Mouse (Mus musculus): ENCODE measurements at regions not wholly inside any gene's neighbourhood (a gene's known extent, or its start where the extent isn't known, plus 50 kb on each side); places are given as distances from the start of the nearest gene placed in this dataset.

DNA sequence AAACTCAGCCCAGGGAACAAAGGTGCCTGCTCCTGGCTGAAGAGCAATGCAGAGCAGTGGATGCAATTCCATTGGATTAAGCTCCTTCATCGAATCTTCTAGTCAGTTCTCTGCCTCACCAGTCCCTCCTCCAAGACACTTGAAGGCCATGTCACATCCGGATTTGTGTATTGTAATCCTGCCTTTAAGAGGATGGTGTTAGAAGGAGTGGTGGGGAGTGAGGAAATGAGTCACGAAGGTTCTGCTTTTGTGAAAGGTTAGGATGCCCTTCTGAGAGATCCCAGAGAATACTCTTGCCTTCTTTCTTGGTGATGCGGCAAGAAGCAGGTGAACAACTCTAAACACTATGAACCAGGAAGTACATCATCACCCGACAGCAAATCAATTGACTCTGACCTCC is 636.4 kb upstream of the Sall1 start:
- ATAC-seq (ENCODE audit: insufficient read depth) (no peak), DNase-seq (ENCODE audit: low read depth in 3 of 3, low spot score in 3 of 3) (no peak)
- Histone ChIP-seq H3K36me3 (replicated peaks; ENCODE audit: control insufficient read depth, insufficient read depth, low read depth) (no peaks in the 10 kb centered on the region), H3K4me1 (replicated peaks; ENCODE audit: control insufficient read depth in 2 of 2, insufficient read depth in 2 of 2, low read length in 1 of 2) (no peaks in the 10 kb centered on the region), H3K4me2 (ENCODE audit: low read depth) (no peak overlapping the region), H3K27ac (no peak overlapping the region), H3K9ac (replicated peaks) (no peak overlapping the region), H3K4me3 (ENCODE audit: insufficient read depth in 1 of 2, low read depth in 2 of 2, low read length in 2 of 2) (no peak overlapping the region), H3K27me3 (ENCODE audit: control insufficient read depth, insufficient read depth, low read length) (no peaks in the 10 kb centered on the region), H3K9me3 (ENCODE audit: control insufficient read depth, low read length) (no peaks in the 10 kb centered on the region)
- TF ChIP-seq EP300 (IDR thresholded peaks at IDR 0.05; ENCODE audit: low read depth): no peak
- TF ChIP-seq CTCF (IDR thresholded peaks at IDR 0.05; ENCODE audit: low read depth): no peak
- WGBS (ENCODE audit: insufficient replicate concordance): 49% methylated on average over 5 of the region's 5 CpGs

- Histone ChIP-seq H3K27ac (no peak overlapping the region), H3K9ac (replicated peaks) (no peak overlapping the region), H3K36me3 (replicated peaks; ENCODE audit: control insufficient read depth, insufficient read depth, low read depth) (no peaks in the 10 kb centered on the region), H3K27me3 (ENCODE audit: control insufficient read depth, insufficient read depth, low read length) (no peaks in the 10 kb centered on the region), H3K4me2 (ENCODE audit: low read depth) (no peak overlapping the region), H3K9me3 (ENCODE audit: control insufficient read depth, low read length) (no peaks in the 10 kb centered on the region), H3K4me1 (replicated peaks; ENCODE audit: control insufficient read depth in 2 of 2, insufficient read depth in 2 of 2, low read length in 1 of 2) (no peaks in the 10 kb centered on the region), H3K4me3 (ENCODE audit: insufficient read depth in 1 of 2, low read depth in 2 of 2, low read length in 2 of 2) (no peak overlapping the region)
- DNase-seq (ENCODE audit: low read depth in 3 of 3, low spot score in 3 of 3): no peak
- TF ChIP-seq CTCF (IDR thresholded peaks at IDR 0.05; ENCODE audit: low read depth) (no peak), EP300 (IDR thresholded peaks at IDR 0.05; ENCODE audit: low read depth) (no peak)
- 72% methylated on average over 4 of the region's 4 CpGs for WGBS (ENCODE audit: insufficient replicate concordance)
- ATAC-seq (ENCODE audit: insufficient read depth): no peak
Observed at GRCm38 (mm10) chr8:89679551-89679950, 635.6 kb upstream of the Sall1 start.

GRCm38 (mm10) chr8:89677266-89677665 is 633.3 kb upstream of the Sall1 start:
- H3K27ac ChIP-seq: no peak overlapping the region
- H3K27me3 ChIP-seq (ENCODE audit: control insufficient read depth, insufficient read depth, low read length): no peaks in the 10 kb centered on the region
- no peak overlapping the region for H3K4me3 ChIP-seq (ENCODE audit: insufficient read depth in 1 of 2, low read depth in 2 of 2, low read length in 2 of 2)
- H3K9ac ChIP-seq (replicated peaks): no peak overlapping the region
- H3K4me2 ChIP-seq (ENCODE audit: low read depth): no peak overlapping the region
- H3K36me3 ChIP-seq (replicated peaks; ENCODE audit: control insufficient read depth, insufficient read depth, low read depth): no peaks in the 10 kb centered on the region
- WGBS (ENCODE audit: insufficient replicate concordance): 69% methylated on average over 5 of the region's 5 CpGs
- TF ChIP-seq CTCF (IDR thresholded peaks at IDR 0.05; ENCODE audit: low read depth) (no peak), EP300 (IDR thresholded peaks at IDR 0.05; ENCODE audit: low read depth) (no peak)
- H3K4me1 ChIP-seq (replicated peaks; ENCODE audit: control insufficient read depth in 2 of 2, insufficient read depth in 2 of 2, low read length in 1 of 2): no peaks in the 10 kb centered on the region
- ATAC-seq (ENCODE audit: insufficient read depth): no peak
- no peak for DNase-seq (ENCODE audit: low read depth in 3 of 3, low spot score in 3 of 3)
- H3K9me3 ChIP-seq (ENCODE audit: control insufficient read depth, low read length): no peaks in the 10 kb centered on the region

- Histone ChIP-seq H3K9me3 (ENCODE audit: control insufficient read depth, low read length) (no peaks in the 10 kb centered on the region), H3K4me2 (ENCODE audit: low read depth) (no peak overlapping the region), H3K9ac (replicated peaks) (no peak overlapping the region), H3K27me3 (ENCODE audit: control insufficient read depth, insufficient read depth, low read length) (no peaks in the 10 kb centered on the region), H3K4me3 (ENCODE audit: insufficient read depth in 1 of 2, low read depth in 2 of 2, low read length in 2 of 2) (no peak overlapping the region), H3K27ac (no peak overlapping the region), H3K36me3 (replicated peaks; ENCODE audit: control insufficient read depth, insufficient read depth, low read depth) (no peaks in the 10 kb centered on the region), H3K4me1 (replicated peaks; ENCODE audit: control insufficient read depth in 2 of 2, insufficient read depth in 2 of 2, low read length in 1 of 2) (no peaks in the 10 kb centered on the region)
- WGBS (ENCODE audit: insufficient replicate concordance): 70% methylated on average over 4 of the region's 4 CpGs
- no peak for TF ChIP-seq EP300 (IDR thresholded peaks at IDR 0.05; ENCODE audit: low read depth)
- TF ChIP-seq CTCF (IDR thresholded peaks at IDR 0.05; ENCODE audit: low read depth): no peak
- ATAC-seq (ENCODE audit: insufficient read depth) (no peak), DNase-seq (ENCODE audit: low read depth in 3 of 3, low spot score in 3 of 3) (no peak)
Observed at GRCm38 (mm10) chr8:89673911-89674310, 629.9 kb upstream of the Sall1 start.

DNA sequence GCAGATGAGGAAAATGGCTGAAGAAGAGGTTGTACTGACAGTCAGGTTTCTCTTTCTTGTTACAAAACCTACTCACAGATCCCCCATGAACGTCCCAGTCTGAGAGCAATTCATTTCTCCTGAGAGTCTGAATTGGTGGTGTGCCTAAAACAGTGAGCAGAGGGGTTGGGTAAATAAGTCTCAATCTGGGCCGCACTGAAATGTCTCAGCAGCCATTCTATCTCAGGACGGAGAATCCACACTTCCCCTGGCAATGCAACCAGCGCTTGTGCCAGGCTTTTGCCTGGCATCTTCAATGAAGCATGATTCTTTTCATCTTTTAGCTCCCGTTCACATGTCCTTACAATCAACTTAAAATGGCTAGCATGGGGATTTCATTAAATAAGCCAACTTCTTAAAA is 628.7 kb upstream of the Sall1 start:
- H3K9ac ChIP-seq (replicated peaks): no peak overlapping the region
- H3K4me1 ChIP-seq (replicated peaks; ENCODE audit: control insufficient read depth in 2 of 2, insufficient read depth in 2 of 2, low read length in 1 of 2): no peaks in the 10 kb centered on the region
- no peak for ATAC-seq (ENCODE audit: insufficient read depth)
- no peak for TF ChIP-seq CTCF (IDR thresholded peaks at IDR 0.05; ENCODE audit: low read depth)
- TF ChIP-seq EP300 (IDR thresholded peaks at IDR 0.05; ENCODE audit: low read depth): no peak
- H3K27me3 ChIP-seq (ENCODE audit: control insufficient read depth, insufficient read depth, low read length): no peaks in the 10 kb centered on the region
- DNase-seq (ENCODE audit: low read depth in 3 of 3, low spot score in 3 of 3): no peak
- no peak overlapping the region for H3K27ac ChIP-seq
- H3K4me3 ChIP-seq (ENCODE audit: insufficient read depth in 1 of 2, low read depth in 2 of 2, low read length in 2 of 2): no peak overlapping the region
- no peaks in the 10 kb centered on the region for H3K9me3 ChIP-seq (ENCODE audit: control insufficient read depth, low read length)
- no peak overlapping the region for H3K4me2 ChIP-seq (ENCODE audit: low read depth)
- no peaks in the 10 kb centered on the region for H3K36me3 ChIP-seq (replicated peaks; ENCODE audit: control insufficient read depth, insufficient read depth, low read depth)
- WGBS (ENCODE audit: insufficient replicate concordance): 69% methylated on average over 5 of the region's 5 CpGs
